Mouse (Mus musculus) ES-Bruce4 (cell line): ENCODE data around the gene Ccdc9.

ENCODE experiments used
- CTCF ChIP-seq: IDR thresholded peaks from one replicate; pipeline ENCODE4 v1.8.1; 2011; ENCODE audit warnings: low read depth, low read length
- EP300 ChIP-seq: IDR thresholded peaks from 2 replicates; pipeline ENCODE4 v1.6.1; 2011; ENCODE audit warnings: low read depth, low read length; ENCODE audit not compliant: insufficient read depth
- POLR2A ChIP-seq: IDR thresholded peaks from one replicate; pipeline ENCODE4 v1.8.1; 2011; ENCODE audit warnings: low read length; ENCODE audit not compliant: insufficient read depth

GRCm38 (mm10) chr7:16271139-16271538 lies 15.5 kb downstream of the Ccdc9 start:
- TF ChIP-seq CTCF (no peak), POLR2A (no peak), EP300 (no peak)
